Mouse (Mus musculus) ES-Bruce4 (cell line): Measurements from ENCODE around the gene Zfyve16.

Source experiments
- CTCF ChIP-seq: IDR thresholded peaks from one replicate; pipeline ENCODE4 v1.8.1; 2011; ENCODE audit warnings: low read depth, low read length
- POLR2A ChIP-seq: IDR thresholded peaks from one replicate; pipeline ENCODE4 v1.8.1; 2011; ENCODE audit warnings: low read length; ENCODE audit not compliant: insufficient read depth

GRCm38 (mm10) chr13:92576072-92576471 lies 45.4 kb upstream of the Zfyve16 start, which contains the start of gene Spz1:
- TF ChIP-seq CTCF = no peak
- TF ChIP-seq POLR2A = no peak
